Mouse (Mus musculus): Measurements from ENCODE around the gene Sirt4. TPM values are rescaled to one million over a fixed set of nuclear protein-coding genes. Genes with fewer than 3 reads are reported as not detected.

Gene Sirt4
- total RNA-seq, 2 experiments from 2014 or later = 0.60 to 3.1 TPM

Other genes starting within 250 kb of the Sirt4 start
- gene Pop5, start 248.9 kb downstream of the Sirt4 start, total RNA-seq (2015; ENCODE audit: low replicate concordance) = 20.1 and 41.5 TPM in 2 replicates
- 5.9 and 26.6 TPM in 2 replicates for gene Pop5, start 248.9 kb downstream of the Sirt4 start, total RNA-seq (2017; ENCODE audit: low replicate concordance)
- 505 and 538 TPM in 2 replicates for gene Rnf10, start 211.8 kb downstream of the Sirt4 start, total RNA-seq (2015; ENCODE audit: low replicate concordance)
- gene Rnf10, start 211.8 kb downstream of the Sirt4 start, total RNA-seq (2017; ENCODE audit: low replicate concordance) = 1,329 and 1,906 TPM in 2 replicates
- 1.7 and 2.5 TPM in 2 replicates for gene Coq5, start 205.1 kb downstream of the Sirt4 start, total RNA-seq (2015; ENCODE audit: low replicate concordance)
- gene Coq5, start 205.1 kb downstream of the Sirt4 start, total RNA-seq (2017; ENCODE audit: low replicate concordance) = 8.3 and 12.3 TPM in 2 replicates
- 181 and 187 TPM in 2 replicates for gene Dynll1, start 183.7 kb downstream of the Sirt4 start, total RNA-seq (2015; ENCODE audit: low replicate concordance)
- 61.4 and 103 TPM in 2 replicates for gene Dynll1, start 183.7 kb downstream of the Sirt4 start, total RNA-seq (2017; ENCODE audit: low replicate concordance)
- 25.5 and 41.1 TPM in 2 replicates for gene Srsf9, start 157.5 kb downstream of the Sirt4 start, total RNA-seq (2015; ENCODE audit: low replicate concordance)
- 29.1 and 32.1 TPM in 2 replicates for gene Srsf9, start 157.5 kb downstream of the Sirt4 start, total RNA-seq (2017; ENCODE audit: low replicate concordance)
- gene Gatc, start 143.5 kb downstream of the Sirt4 start, total RNA-seq (2015; ENCODE audit: low replicate concordance) = 15.0 and 18.4 TPM in 2 replicates
- 1.8 and 4.1 TPM in 2 replicates for gene Gatc, start 143.5 kb downstream of the Sirt4 start, total RNA-seq (2017; ENCODE audit: low replicate concordance)
- gene Triap1, start 143.5 kb downstream of the Sirt4 start, total RNA-seq (2015; ENCODE audit: low replicate concordance) = 9.6 and 9.8 TPM in 2 replicates
- gene Triap1, start 143.5 kb downstream of the Sirt4 start, total RNA-seq (2017; ENCODE audit: low replicate concordance) = 2.8 and 7.7 TPM in 2 replicates
- gene Cox6a1, start 135.7 kb downstream of the Sirt4 start, total RNA-seq (2015; ENCODE audit: low replicate concordance) = 164 and 167 TPM in 2 replicates
- 24.7 and 54.8 TPM in 2 replicates for gene Cox6a1, start 135.7 kb downstream of the Sirt4 start, total RNA-seq (2017; ENCODE audit: low replicate concordance)
- gene Msi1, start 55.1 kb downstream of the Sirt4 start, total RNA-seq (2015; ENCODE audit: low replicate concordance) = not detected in 2 replicates
- not detected in 2 replicates for gene Msi1, start 55.1 kb downstream of the Sirt4 start, total RNA-seq (2017; ENCODE audit: low replicate concordance)
- not detected in 2 replicates for gene Pla2g1b, start 18.5 kb downstream of the Sirt4 start, total RNA-seq (2015; ENCODE audit: low replicate concordance)
- gene Pla2g1b, start 18.5 kb downstream of the Sirt4 start, total RNA-seq (2017; ENCODE audit: low replicate concordance) = not detected in 2 replicates
- 18.8 and 38.5 TPM in 2 replicates for gene Pxn, start 22.0 kb upstream of the Sirt4 start, total RNA-seq (2015; ENCODE audit: low replicate concordance)
- 14.8 and 57.5 TPM in 2 replicates for gene Pxn, start 22.0 kb upstream of the Sirt4 start, total RNA-seq (2017; ENCODE audit: low replicate concordance)
- 681 and 822 TPM in 2 replicates for gene Rplp0, start 74.7 kb upstream of the Sirt4 start, total RNA-seq (2015; ENCODE audit: low replicate concordance)
- gene Rplp0, start 74.7 kb upstream of the Sirt4 start, total RNA-seq (2017; ENCODE audit: low replicate concordance) = 339 and 478 TPM in 2 replicates
- gene Gcn1l1, start 80.5 kb upstream of the Sirt4 start, total RNA-seq (2015; ENCODE audit: low replicate concordance) = 9.4 and 10.9 TPM in 2 replicates
- gene Gcn1l1, start 80.5 kb upstream of the Sirt4 start, total RNA-seq (2017; ENCODE audit: low replicate concordance) = 14.2 and 21.3 TPM in 2 replicates
- gene Rab35, start 147.2 kb upstream of the Sirt4 start, total RNA-seq (2015; ENCODE audit: low replicate concordance) = 17.3 and 17.8 TPM in 2 replicates
- 13.8 and 15.4 TPM in 2 replicates for gene Rab35, start 147.2 kb upstream of the Sirt4 start, total RNA-seq (2017; ENCODE audit: low replicate concordance)
- gene Bicdl1, start 246.9 kb upstream of the Sirt4 start, total RNA-seq (2015; ENCODE audit: low replicate concordance) = 0.96 TPM in 1 of 2 replicates, not detected in the other
- gene Bicdl1, start 246.9 kb upstream of the Sirt4 start, total RNA-seq (2017; ENCODE audit: low replicate concordance) = 0.34 and 0.98 TPM in 2 replicates